Mouse (Mus musculus) heart, embryonic 12.5 days (tissue): Measurements from ENCODE around the gene Bach2. TPM values are rescaled to one million over a fixed set of nuclear protein-coding genes. Genes with fewer than 3 reads are reported as not detected.
A peak's percentile ranks its signal among the peaks of the same experiment; 100 is the strongest.

Experiments used
- ATAC-seq: fragments of 200-750 bp; cut with Nextera tagmentation; 2 replicates; pipeline ENCODE4 v1.8.0; 2017; ENCODE audit warnings: moderate TSS enrichment, moderate library complexity; ENCODE audit not compliant: insufficient number of reproducible peaks, low FRiP score
- H3K27ac ChIP-seq: fragments of 300-500 bp; sonication (generic); 2 replicates; pipeline ENCODE4 v1.5.1; 2016; ENCODE audit warnings: mild to moderate bottlenecking, moderate library complexity; ENCODE audit not compliant: poor library complexity, severe bottlenecking
- H3K27me3 ChIP-seq: fragments of 300-500 bp; sonication (generic); replicated peaks from 2 replicates; pipeline ENCODE4 v1.6.1; 2016; ENCODE audit warnings: mild to moderate bottlenecking, moderate library complexity
- H3K36me3 ChIP-seq: fragments of 300-500 bp; sonication (generic); 2 replicates; pipeline ENCODE4 v1.6.1; 2016; ENCODE audit warnings: mild to moderate bottlenecking, moderate library complexity
- H3K4me1 ChIP-seq: fragments of 300-500 bp; sonication (generic); replicated peaks from 2 replicates; pipeline ENCODE4 v1.6.1; 2016; ENCODE audit warnings: mild to moderate bottlenecking
- H3K4me2 ChIP-seq: fragments of 300-500 bp; sonication (generic); 2 replicates; pipeline ENCODE4 v1.6.1; 2016; ENCODE audit warnings: mild to moderate bottlenecking, moderate library complexity
- H3K4me3 ChIP-seq: fragments of 300-500 bp; sonication (generic); 2 replicates; pipeline ENCODE4 v1.5.1; 2016; ENCODE audit warnings: mild to moderate bottlenecking
- H3K9ac ChIP-seq: fragments of 300-500 bp; sonication (generic); 2 replicates; pipeline ENCODE4 v1.6.1; 2016; ENCODE audit warnings: mild to moderate bottlenecking, moderate library complexity
- H3K9me3 ChIP-seq: fragments of 300-500 bp; sonication (generic); replicated peaks from 2 replicates; pipeline ENCODE4 v1.6.1; 2016; ENCODE audit warnings: mild to moderate bottlenecking, moderate library complexity
- WGBS: fragments of 180-500 bp; shearing (Covaris S2); methylation state at CpG from one replicate; pipeline ENCODE4 v1.1.7; 2016; 5-methylcytosine and 5-hydroxymethylcytosine counted together
- polyA plus RNA-seq: library from polyadenylated mRNA; unstranded; fragments of >200 nt; fragmentation: Nextera tagmentation; extraction: Ambion mirVana; gene quantifications from 2 replicates; pipeline ENCODE4 v1.2.1, GENCODE M21; 2016

The Bach2 gene
- polyA plus RNA-seq, 1 experiment from 2014 or later = 7.0 TPM

DNA sequence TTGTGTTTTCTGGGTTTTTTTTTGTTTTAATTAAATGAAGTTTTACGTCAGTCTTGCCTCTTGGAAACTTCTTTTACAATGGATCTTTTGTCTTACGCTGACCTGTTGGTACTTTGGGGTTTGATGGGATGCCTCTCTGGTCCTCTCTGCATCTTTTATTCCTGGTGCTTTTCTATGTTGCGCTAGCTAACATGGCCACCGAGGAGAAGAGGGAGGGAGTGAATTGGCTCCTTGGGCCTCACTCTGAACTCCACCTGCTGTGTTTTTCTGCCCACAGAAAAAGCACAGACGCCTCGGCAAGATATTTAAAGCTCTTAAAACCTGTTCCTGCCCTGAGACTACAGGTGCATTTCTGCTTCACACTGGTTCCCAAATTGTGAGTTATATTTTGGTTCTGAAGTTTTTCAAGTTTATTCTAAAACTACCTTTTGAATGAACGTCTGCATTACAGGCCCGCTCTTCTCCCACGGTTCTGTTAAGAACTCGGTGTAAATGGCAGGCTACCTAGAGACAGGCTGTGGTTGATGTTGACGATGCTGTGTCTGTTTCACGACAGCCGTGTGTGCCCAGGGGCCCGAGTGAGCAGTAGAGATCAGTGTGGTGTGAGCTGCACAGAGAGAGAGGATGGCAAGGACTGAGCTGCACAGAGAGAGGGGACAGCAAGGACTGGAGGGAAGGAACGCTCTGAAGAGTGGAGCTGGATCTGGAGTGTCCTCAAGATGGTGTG is 13.5 kb downstream of the Bach2 start:
- peaks cover 50% of the 10 kb centered on the region for H3K4me1 ChIP-seq

DNA sequence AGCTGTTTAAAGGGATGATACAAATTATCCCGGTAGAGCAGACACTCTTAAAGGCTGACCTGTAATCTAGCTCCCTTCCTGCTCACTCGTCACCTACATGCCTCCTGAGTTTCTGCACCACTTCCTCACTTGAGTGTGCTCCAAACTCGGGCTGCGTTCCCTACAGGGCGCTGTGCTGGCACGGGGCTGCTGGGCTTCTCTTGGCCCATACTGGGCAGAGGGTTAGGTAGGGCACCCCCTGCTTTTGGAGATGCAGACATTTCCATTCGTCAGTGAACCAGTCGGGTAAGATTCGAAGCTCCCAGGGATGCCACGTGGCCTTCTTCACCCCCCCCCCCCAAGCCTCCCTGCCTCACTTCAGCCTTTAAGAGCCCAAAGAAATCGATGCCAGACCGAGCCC is 19.1 kb downstream of the Bach2 start:
- H3K4me2 ChIP-seq = no peak overlapping the region
- WGBS = 50% methylated on average over 12 of the region's 12 CpGs
- H3K27me3 ChIP-seq = no peaks in the 10 kb centered on the region
- no peak overlapping the region for H3K9ac ChIP-seq
- no peak for ATAC-seq
- no peak overlapping the region for H3K27ac ChIP-seq
- H3K36me3 ChIP-seq = no peaks in the 10 kb centered on the region
- no peaks in the 10 kb centered on the region for H3K9me3 ChIP-seq
- H3K4me1 ChIP-seq = peaks cover 24% of the 10 kb centered on the region
- no peak overlapping the region for H3K4me3 ChIP-seq

More for the DNA sequence above, 13.5 kb downstream of the Bach2 start:
- Histone ChIP-seq H3K36me3 (no peaks in the 10 kb centered on the region), H3K27ac (no peak overlapping the region), H3K27me3 (no peaks in the 10 kb centered on the region), H3K4me2 (no peak overlapping the region), H3K9me3 (no peaks in the 10 kb centered on the region), H3K9ac (no peak overlapping the region), H3K4me3 (no peak overlapping the region)
- 75% methylated on average over 15 of the region's 15 CpGs for WGBS
- ATAC-seq = no peak

DNA sequence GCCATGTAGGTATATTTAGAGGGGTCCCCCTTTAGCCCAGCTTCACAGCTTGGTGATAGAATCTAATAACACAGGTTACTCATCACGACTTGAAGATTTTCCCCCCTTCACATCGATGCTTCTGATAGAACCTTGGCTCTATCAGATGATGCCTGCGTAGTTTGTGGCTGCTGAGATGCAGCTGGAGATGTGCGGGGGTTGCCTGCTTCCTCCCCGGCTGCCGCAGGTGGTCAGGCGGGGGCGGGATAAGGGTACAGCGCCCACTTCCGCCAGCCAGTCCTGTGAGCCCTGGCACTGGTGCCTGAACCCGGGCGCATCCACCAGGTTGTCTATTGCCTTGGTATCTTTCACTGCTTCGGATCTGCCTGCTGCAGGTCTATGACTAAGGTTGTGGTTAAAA is 19.5 kb downstream of the Bach2 start:
- H3K27me3 ChIP-seq = no peaks in the 10 kb centered on the region
- ATAC-seq = no peak
- H3K4me3 ChIP-seq = no peak overlapping the region
- H3K27ac ChIP-seq = no peak overlapping the region
- peaks cover 24% of the 10 kb centered on the region for H3K4me1 ChIP-seq
- no peak overlapping the region for H3K4me2 ChIP-seq
- WGBS = 81% methylated on average over 13 of the region's 13 CpGs
- H3K36me3 ChIP-seq = no peaks in the 10 kb centered on the region
- H3K9me3 ChIP-seq = no peaks in the 10 kb centered on the region
- no peak overlapping the region for H3K9ac ChIP-seq

DNA sequence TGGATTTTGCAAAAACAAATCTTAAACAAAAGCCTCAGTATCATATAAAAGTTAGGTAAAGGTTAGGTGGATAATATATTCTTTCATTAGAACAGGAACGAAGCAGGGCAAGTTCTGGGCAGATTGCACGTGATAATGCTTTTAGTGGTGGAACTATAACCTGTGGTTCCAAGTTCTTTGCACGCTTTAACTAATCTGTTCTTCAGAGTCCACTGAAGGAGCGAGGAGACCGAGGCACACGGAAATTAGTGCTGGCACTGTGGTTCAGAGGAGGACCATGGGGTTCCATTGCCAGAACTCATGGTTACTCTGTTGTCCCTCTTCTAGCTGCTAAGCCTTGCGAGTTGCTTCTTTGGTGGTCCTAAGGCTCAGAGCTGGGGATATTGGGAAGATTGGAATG is 20.0 kb downstream of the Bach2 start:
- no peaks in the 10 kb centered on the region for H3K36me3 ChIP-seq
- H3K27me3 ChIP-seq = no peaks in the 10 kb centered on the region
- ATAC-seq = no peak
- no peak overlapping the region for H3K27ac ChIP-seq
- H3K4me1 ChIP-seq = peaks cover 29% of the 10 kb centered on the region
- no peaks in the 10 kb centered on the region for H3K9me3 ChIP-seq
- H3K9ac ChIP-seq = no peak overlapping the region
- WGBS = 84% methylated on average over 7 of the region's 7 CpGs
- H3K4me3 ChIP-seq = no peak overlapping the region
- H3K4me2 ChIP-seq = no peak overlapping the region

DNA sequence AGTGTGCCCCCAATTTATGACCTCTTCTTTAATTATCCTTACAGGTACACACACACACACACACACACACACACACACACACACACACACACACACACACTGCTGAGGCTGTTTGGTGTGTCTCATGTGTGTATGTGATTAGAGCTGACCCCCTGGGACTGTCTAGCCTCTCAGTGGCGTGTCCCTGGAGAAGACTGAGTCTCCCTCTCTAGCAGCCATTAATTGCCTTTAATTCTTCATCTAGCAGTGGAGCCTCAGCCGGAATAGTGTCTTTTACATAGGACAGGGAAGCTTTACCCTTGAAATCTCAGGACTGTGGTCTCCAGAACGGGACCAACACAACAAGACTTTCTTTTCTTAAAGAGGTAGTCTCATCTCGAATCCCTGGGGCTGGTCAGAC is 22.3 kb downstream of the Bach2 start:
- H3K4me2 ChIP-seq = no peak overlapping the region
- 62% methylated on average over 4 of the region's 4 CpGs for WGBS
- no peak for ATAC-seq
- H3K27ac ChIP-seq = no peak overlapping the region
- no peaks in the 10 kb centered on the region for H3K36me3 ChIP-seq
- no peak overlapping the region for H3K4me3 ChIP-seq
- no peak overlapping the region for H3K9ac ChIP-seq
- H3K9me3 ChIP-seq = no peaks in the 10 kb centered on the region
- H3K27me3 ChIP-seq = no peaks in the 10 kb centered on the region
- peaks cover 51% of the 10 kb centered on the region for H3K4me1 ChIP-seq

DNA sequence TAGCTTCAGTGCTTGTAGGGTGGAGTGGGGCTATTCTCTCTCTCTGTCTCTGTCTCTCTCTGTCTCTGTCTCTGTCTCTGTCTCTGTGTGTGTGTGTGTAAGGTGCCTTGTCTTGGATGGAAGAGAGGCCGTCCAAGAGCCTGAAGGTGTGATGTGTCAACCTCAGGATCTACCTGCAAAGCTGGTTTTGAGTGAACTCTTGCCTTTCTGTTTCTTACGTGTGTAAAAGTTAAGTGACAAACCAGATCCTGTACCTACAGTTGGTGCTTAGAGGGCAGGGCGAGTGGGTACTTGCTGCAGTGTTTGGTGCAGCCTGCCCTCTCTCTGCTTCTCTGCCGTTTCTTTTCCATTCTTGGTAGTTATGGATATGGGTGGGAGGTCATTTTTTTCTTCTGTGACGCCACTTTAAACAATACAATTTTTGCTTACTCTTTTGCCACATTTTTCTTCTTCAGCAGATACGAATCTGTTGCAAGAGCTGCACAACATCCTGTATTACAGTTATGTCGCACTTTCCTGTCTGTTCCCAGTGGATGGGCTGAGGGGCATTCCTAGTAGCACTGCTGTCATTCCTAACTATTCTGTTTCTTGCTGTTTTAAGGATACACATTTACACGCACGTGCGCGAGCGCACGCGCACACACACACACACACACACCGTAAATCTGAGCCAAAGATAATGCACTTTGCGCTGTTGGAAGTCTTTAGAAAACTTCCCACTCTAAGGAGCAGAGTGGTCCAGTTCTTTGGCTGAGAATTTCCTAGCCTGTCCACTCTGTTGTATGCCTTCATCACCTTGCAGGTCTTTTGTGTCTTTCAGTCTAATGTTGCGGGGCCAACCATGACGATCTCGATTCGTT is 24.5 kb downstream of the Bach2 start:
- H3K9me3 ChIP-seq = no peaks in the 10 kb centered on the region
- ATAC-seq = no peak
- 84% methylated on average over 20 of the region's 20 CpGs for WGBS
- peaks cover 54% of the 10 kb centered on the region for H3K4me1 ChIP-seq
- H3K27ac ChIP-seq = no peak overlapping the region
- H3K9ac ChIP-seq = no peak overlapping the region
- no peaks in the 10 kb centered on the region for H3K36me3 ChIP-seq
- no peak overlapping the region for H3K4me2 ChIP-seq
- H3K27me3 ChIP-seq = no peaks in the 10 kb centered on the region
- no peak overlapping the region for H3K4me3 ChIP-seq

DNA sequence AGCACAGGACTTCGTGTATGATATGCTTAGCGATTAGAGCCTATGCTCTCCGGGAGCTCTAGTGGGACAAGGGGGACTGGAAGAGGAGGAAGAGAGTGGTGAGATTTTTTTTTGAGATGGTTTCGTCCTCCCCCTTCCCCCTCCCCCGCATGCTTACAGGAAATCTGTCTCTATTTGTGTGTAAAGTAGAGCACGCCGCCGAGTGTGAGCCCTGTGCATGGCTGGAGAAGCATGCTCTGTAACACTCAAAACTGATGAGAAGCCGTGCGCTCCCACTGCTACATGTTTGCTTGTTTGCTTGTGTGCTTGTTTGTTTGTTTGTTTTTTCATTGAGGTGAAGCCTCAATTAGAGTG is 25.1 kb downstream of the Bach2 start:
- WGBS = 57% methylated on average over 10 of the region's 10 CpGs

DNA sequence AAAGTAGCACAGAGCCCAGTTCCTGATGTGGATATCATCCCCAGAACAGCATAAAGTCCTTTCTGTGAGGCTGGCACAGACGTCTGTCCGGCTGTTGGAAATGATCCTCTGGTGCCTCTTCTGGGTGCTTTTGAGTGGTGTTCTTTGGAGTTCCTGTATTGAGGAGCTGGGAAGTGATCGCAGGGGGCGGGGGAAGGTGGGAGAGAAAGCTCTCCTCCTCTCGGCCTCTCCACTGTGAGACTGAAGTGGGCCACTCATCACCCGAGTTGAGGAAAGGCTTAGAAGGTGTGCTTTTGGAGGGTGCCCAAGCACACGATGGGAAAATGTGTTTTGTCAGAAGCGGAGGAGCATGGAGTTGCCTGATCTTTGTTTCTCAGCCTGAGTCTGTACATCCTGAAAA is 26.3 kb downstream of the Bach2 start:
- no peak overlapping the region for H3K4me3 ChIP-seq
- peaks cover 43% of the 10 kb centered on the region for H3K4me1 ChIP-seq
- no peak; the same call in 1 of the 2 replicates for ATAC-seq
- peak overlapping the region; percentile 12; the same call in 1 of the 2 replicates for H3K4me2 ChIP-seq
- no peaks in the 10 kb centered on the region for H3K36me3 ChIP-seq
- peak overlapping the region; percentile 44; the same call in 1 of the 2 replicates for H3K27ac ChIP-seq
- H3K9ac ChIP-seq = no peak overlapping the region
- H3K9me3 ChIP-seq = no peaks in the 10 kb centered on the region
- WGBS = 41% methylated on average over 8 of the region's 8 CpGs
- H3K27me3 ChIP-seq = no peaks in the 10 kb centered on the region

More for the DNA sequence above, 25.1 kb downstream of the Bach2 start:
- Histone ChIP-seq H3K4me2 (no peak overlapping the region), H3K4me1 (peaks cover 52% of the 10 kb centered on the region), H3K36me3 (no peaks in the 10 kb centered on the region), H3K27me3 (no peaks in the 10 kb centered on the region), H3K9ac (no peak overlapping the region), H3K27ac (no peak overlapping the region), H3K9me3 (no peaks in the 10 kb centered on the region), H3K4me3 (no peak overlapping the region)
- no peak for ATAC-seq

DNA sequence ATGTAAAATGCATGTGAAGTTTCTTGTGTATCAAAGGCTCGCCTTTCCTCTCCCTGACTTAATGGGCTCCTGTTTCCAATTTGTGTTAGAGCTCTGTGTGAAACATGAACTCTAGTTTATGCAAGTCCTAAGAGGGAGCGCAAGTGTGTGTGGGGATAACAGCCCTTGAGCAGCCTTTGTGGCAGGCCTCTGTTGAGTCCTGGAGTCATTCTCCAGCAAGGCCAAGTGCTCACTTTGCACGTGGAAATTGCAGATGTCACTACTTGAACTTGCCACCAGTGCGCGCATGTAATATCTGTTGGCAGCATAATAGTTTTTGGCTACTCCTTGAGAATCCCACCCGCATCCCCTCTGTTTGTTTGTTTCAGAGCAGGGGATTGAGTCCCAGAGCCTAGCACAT is 28.1 kb downstream of the Bach2 start:
- no peak overlapping the region for H3K27ac ChIP-seq
- no peaks in the 10 kb centered on the region for H3K36me3 ChIP-seq
- no peaks in the 10 kb centered on the region for H3K9me3 ChIP-seq
- H3K27me3 ChIP-seq = no peaks in the 10 kb centered on the region
- no peak overlapping the region for H3K4me3 ChIP-seq
- H3K9ac ChIP-seq = no peak overlapping the region
- no peak for ATAC-seq
- WGBS = 59% methylated on average over 6 of the region's 6 CpGs
- no peak overlapping the region for H3K4me2 ChIP-seq
- peaks cover 35% of the 10 kb centered on the region for H3K4me1 ChIP-seq

DNA sequence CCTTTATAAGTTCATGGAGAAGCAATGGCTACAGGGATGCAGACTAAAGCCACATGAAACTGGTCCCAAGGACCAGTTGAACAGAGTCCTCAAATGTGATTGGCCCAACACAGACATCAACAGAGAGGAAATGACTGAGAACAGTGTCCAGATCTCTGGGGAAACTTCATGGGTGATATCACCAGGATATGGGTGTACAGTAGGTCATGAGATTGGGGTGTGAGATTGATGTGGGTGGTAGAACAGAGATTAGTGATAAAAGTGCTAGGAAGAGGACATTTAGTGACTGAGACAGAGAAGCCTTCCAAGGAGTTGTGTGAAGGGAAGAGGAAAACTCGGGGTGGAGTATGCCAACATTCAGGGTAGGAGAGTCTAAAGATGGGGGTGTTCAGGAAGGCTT is 29.4 kb downstream of the Bach2 start:
- Histone ChIP-seq H3K27me3 (no peaks in the 10 kb centered on the region), H3K4me3 (no peak overlapping the region), H3K36me3 (no peaks in the 10 kb centered on the region), H3K27ac (no peak overlapping the region), H3K9ac (no peak overlapping the region), H3K4me1 (peaks cover 35% of the 10 kb centered on the region), H3K4me2 (no peak overlapping the region), H3K9me3 (no peaks in the 10 kb centered on the region)
- WGBS = 82% methylated on average over 1 of the region's 1 CpGs
- ATAC-seq = no peak

DNA sequence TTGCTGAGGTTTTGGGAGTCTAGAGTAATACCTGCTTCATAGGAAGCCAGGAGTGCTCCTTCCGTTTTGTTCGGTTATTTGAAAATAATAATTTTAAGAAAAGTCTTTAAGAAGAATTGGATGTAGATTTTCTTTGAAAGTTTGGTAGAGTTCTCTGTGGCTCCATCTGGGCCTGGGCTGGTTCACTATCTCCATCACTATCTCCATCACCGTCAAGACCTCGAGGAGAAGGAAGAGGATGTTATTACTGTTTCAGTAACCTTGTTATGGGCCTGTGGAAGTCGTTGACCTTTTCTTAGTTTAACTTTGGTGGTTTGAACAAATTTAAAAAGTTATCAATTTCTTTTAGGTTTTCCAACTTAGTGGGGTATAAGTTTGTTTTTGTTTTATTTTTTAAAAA is 33.8 kb downstream of the Bach2 start:
- Histone ChIP-seq H3K27me3 (no peaks in the 10 kb centered on the region), H3K4me2 (no peak overlapping the region), H3K36me3 (no peaks in the 10 kb centered on the region), H3K9me3 (no peaks in the 10 kb centered on the region), H3K27ac (no peak overlapping the region), H3K4me1 (no peaks in the 10 kb centered on the region; the same call in 1 of the 2 replicates), H3K4me3 (no peak overlapping the region), H3K9ac (no peak overlapping the region)
- WGBS = 75% methylated on average over 5 of the region's 5 CpGs
- ATAC-seq = no peak
